Mouse (Mus musculus) frontal cortex, postnatal 14 days (tissue): ENCODE results near the gene Lhfpl2.
"Not testable (repeated sequence)": the region's sequence is repeated elsewhere in the genome, so short reads cannot be mapped to it uniquely, and the experiment has no call there.

ENCODE experiments used
- DNase-seq, 2 experiments: peaks; one replicate each; pipeline ENCODE4 v3.0.0; 2022; ENCODE audit warnings: low spot score in 2 of 2

Lhfpl2 gene

DNA sequence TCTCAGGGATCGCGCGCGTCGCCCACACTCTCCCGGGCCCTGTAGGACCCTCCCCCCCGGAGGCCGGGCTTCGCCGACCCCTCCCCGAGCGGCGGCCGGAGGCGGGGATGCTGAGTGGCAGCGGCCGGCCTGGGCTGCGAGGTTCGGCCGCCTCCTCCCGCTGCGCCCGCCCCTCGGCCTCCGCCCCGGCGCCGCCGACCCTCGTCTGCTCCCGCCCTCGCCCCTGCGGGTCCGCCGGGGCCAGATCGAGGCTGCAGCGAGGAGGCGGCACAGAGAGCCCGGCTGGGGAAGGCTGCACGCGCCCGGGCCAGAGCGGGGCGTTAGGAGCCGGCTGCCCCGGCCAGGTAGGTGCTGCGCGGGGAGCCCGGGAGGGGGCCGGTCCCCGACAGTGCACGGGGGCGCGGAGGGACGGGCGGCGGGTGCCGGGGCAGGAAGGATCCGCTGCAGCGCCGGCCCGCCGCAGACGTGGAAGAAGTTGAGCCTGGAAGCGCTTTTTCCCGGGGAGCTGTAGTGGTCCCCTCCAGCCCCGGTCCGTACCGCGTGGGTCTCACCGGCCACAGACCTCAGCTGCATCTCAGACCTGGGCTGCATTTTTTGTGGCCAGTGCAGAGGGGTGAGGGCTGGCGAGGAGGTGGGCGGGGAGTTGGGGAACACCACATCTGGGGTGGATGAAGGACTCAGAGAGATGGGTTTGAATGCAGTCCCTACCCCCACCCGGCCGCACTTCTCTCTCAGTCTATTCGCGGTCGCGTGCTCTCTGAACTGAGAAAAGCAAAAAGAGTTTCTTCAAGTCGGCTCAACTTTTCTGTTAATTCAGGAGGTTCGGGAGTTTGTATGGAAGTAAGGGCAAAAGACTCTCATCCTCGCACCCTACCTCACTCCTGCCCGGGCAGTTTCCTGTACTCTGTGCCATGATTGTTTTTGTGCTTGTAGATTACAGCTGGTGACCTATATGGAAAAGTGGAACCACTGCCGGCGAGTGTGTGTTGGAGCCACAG, at the start of gene Lhfpl2:
TSS of gene Lhfpl2 (plus strand) at position 234 of the 998 bp plus-strand sequence.
- no peak for DNase-seq

DNA sequence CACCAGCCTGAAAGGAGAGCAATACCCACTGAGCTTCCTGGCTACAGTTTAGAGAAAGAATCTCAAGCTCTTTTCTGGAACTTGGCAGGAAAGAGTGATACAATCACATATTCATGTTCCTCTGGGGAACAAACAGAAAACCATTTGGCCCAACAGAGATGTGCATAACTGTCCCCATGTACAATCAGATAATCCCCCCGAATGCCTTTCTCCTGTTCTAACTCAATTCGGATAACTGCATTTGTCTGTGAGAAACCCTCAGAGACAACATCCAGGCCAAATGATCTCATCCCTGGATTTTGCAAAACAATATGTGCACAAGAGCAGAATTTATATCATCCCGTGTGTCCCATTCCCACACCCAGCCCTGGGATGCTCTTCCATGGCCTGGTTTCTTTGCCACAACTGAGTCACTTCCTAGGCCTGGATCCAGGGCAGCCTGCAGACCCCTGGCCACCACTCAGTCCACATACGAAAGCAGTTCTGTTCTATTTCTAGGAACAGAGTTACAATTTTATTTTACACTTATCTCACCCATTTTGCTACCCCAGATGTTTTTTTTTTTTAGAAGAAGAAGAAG, 45.5 kb upstream of the Lhfpl2 start:
- DNase-seq = no peak

GRCm38 (mm10) chr13:94013986-94014385, 43.6 kb upstream of the Lhfpl2 start:
- DNase-seq = no peak

DNA sequence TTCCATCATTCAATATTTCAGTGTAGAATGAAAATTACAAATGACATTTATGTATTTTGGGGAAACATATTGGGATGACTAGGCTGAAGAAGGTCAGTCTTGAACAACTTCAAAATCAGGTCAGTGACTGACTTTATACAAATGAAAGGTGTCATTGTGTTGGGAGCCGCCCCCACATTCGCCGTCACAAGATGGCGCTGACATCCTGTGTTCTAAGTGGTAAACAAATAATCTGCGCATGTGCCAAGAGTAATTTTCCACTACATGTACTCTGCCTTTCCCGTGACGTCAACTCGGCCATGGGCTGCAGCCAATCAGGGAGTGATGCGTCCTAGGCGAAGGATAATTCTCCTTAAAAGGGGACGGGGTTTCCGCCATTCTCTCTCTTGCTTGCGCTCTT, 33.0 kb upstream of the Lhfpl2 start:
- DNase-seq = not testable (repeated sequence)

GRCm38 (mm10) chr13:94029147-94029546, 28.4 kb upstream of the Lhfpl2 start:
- no peak for DNase-seq

GRCm38 (mm10) chr13:94030551-94030950, 27.0 kb upstream of the Lhfpl2 start:
- no peak for DNase-seq

DNA sequence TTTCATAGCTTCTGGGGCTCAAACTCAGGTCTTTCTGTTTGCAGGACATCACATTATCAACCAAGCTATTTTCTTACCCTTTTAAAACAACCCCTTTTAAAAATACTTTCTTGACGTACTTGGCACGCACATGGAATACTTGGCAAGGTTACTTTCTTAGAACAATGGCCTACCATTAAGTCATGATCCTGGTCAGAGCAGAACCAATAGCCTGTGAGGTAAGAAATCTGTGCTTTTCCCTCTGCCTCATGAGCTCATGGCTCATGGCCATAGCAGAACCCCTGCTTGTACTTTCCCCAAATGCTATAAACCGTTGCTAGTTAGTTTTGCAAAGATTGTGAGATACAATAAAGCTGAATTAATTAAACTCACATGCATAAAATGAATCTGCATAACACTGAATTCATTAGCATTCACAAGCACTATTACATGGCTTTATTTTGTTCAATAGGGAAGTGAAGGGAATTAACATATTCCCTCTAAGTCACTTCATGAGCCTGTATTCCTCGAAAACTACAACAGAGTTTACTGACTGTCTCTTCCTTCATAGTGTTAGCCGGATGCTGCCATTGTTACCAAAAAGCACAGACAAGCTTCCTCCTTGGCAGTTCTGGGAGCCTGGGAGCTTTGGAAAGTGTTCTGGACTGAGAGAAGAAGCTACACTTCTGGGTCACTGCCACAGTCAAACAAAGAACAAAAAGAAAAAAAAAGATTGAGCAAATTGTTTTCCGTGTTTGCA, 20.1 kb upstream of the Lhfpl2 start:
- no peak for DNase-seq

DNA sequence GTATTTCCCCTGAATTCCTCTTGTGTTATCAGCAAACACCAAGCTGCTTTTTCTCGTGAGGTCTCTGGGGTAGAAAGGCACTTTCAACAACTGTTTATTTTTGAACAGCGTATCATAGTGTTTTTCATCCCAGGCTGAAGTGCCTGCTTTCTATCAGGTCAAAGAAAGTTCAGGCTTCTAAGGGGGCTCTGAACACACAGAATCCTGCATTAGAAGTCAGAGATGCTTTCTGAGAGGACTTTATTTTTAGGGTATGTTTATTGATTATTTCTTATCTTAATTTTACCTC, 19.6 kb upstream of the Lhfpl2 start:
- no peak for DNase-seq

DNA sequence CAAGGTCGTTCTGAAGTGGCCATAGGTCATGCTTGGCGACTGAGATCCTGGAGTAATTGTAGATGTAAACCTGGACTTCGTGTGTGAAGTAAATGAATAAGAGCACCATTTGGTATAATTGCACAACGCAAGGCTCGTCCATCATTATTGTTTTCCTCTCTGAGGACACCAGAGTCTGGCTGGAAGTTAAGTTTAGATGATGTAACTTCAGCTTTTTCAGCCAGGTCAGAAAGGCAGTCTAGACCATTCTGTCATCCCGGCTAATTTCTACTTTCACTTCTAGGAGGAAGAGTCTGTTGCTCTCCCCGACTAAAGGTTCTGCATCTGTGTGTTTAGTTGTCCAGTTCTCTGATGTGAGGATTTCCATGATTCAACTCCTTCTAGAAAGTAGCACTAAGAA, 7.6 kb upstream of the Lhfpl2 start:
- no peak for DNase-seq

GRCm38 (mm10) chr13:94050782-94051181, 6.8 kb upstream of the Lhfpl2 start:
- no peak for DNase-seq

GRCm38 (mm10) chr13:94057036-94057562, 497 bp upstream of the Lhfpl2 start:
- no peak for DNase-seq

GRCm38 (mm10) chr13:94058642-94059222, 1.1 kb downstream of the Lhfpl2 start:
- DNase-seq = no peak

GRCm38 (mm10) chr13:94059373-94059772, 1.8 kb downstream of the Lhfpl2 start:
- no peak for DNase-seq

GRCm38 (mm10) chr13:94059778-94060177, 2.2 kb downstream of the Lhfpl2 start:
- DNase-seq = peak in 1 of 2 experiments; percentile 27

GRCm38 (mm10) chr13:94060461-94060860, 2.9 kb downstream of the Lhfpl2 start:
- no peak for DNase-seq

DNA sequence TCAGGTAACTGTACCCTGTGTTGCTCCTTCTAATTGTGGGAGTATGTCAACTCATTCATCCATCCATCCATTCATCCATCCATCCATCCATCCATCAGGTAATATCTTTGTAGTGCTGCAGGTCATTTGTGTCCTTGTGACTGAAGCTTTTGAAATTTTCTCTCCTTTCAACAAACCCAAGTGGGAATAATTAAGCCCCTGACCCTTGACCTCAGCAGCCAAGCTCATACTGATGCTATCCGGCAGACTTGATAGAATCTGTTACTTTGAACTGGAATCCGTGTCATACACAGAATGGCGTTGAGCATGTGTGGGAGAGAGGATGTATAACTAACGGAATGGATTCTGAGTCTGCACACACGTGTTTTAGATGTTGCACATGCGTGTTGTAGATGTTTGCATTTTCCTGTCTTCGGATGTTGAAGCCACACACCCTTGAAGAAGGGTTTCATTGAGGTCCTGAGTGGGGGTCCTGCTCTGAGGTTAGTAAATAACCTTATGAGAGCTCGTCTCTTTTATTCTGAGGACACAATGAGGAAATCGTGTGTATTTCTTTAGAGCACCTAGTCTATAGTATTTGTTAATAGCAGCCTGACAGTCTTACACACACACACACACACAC, 3.8 kb downstream of the Lhfpl2 start:
- DNase-seq = no peak

- DNase-seq = no peak
Observed at GRCm38 (mm10) chr13:94062349-94063111, 4.9 kb downstream of the Lhfpl2 start.

DNA sequence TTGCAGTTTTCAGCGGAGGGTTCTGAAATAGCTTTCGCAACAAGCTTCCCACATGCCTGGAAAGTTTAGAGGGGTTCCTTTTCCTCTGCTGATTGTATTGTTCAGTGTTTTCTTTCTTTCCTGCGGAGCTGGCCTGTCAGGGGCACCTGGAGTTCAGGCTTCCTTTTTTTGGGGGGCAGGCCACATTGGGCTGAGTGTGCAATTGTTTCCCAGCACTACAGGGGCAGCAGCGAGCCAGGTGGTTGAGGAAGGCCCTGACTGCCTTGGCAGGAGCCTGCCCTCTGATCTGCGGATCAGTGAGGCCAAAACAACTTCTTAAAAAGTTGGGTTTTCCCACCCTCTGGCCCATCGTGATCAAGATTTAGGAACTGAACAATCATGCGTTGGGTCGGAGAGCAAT, 5.6 kb downstream of the Lhfpl2 start:
- no peak for DNase-seq

DNA sequence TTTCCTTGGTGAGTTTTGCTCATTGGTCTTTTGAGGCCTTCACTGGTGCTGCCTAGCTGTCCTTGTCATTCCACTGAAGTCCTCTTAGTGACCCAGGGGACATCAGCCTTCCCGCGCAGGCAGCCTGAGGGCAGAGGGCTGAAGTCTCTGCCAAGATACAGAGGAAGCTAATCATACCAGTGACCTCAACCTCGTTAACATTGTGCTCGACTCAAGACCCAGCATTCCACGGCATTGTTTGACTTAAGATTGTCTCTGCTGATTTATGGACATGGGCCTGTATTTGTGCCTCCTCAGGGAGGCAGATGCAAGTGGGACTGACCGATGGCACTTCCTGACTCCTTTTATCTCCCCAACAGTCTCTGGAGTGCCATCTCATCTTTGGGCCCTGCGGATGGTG, 7.0 kb downstream of the Lhfpl2 start:
- DNase-seq = no peak

DNA sequence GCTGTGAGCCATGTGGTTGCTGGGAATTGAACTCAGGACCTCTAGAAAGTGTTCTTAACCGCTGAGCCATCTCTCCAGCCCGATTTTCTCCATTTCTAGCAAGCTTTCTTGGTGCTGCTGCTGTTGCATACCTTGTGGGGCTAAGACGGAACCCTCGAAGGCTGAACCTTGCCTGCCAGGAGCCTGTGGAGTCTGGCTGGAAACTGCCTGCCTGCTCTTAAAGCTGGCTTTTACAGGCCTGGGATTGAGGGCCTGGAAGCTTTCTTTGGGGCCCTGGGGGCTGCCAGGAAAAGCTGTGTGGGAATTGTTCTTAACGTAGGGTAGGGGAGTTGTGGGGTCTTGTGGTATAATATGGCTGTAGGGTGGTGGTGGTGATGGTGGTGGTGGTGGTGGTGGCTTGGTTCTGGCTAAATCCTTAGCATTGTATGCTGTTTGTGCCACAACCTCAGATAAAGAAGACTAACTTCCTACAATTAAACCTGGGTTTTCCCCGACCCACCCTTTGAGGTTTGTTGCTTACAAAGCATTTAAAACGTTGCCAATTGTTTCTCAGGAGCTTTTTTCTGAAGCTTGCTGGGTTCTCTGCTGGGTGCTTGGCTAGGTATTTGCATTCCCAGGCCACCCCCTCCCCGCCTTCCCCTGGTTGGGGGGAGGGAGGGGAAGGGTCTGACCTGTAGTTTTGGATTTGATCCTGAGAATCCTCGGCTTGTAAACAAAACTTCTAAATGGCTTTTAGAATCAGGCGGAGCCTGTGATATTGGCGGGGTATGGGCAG, 7.9 kb downstream of the Lhfpl2 start:
- no peak for DNase-seq
